Mouse (Mus musculus): ENCODE results near the gene Gdpd5. TPM values are rescaled to one million over a fixed set of nuclear protein-coding genes. Genes with fewer than 3 reads are reported as not detected.

Gene Gdpd5
- polyA plus RNA-seq, 1 experiment from 2014 or later, result 36.9 TPM

- Histone ChIP-seq H3K4me1 (ENCODE audit: control insufficient read depth, insufficient read depth, low read depth, low read length) (peaks cover 12% of the 10 kb centered on the region), H3K4me3 (ENCODE audit: low read length) (no peak overlapping the region), H3K27ac (ENCODE audit: low read depth, low read length) (no peak overlapping the region), H3K9me3 (ENCODE audit: control insufficient read depth, low read length) (no peaks in the 10 kb centered on the region), H3K27me3 (replicated peaks; ENCODE audit: control insufficient read depth, insufficient read depth, low read length) (no peaks in the 10 kb centered on the region), H3K9ac (ENCODE audit: low read depth, low read length) (no peak overlapping the region), H3K4me2 (ENCODE audit: low read length) (no peak overlapping the region), H3K36me3 (ENCODE audit: control insufficient read depth, insufficient read depth, low read length) (peaks cover 2% of the 10 kb centered on the region; the same call in 1 of the 2 replicates)
- WGBS, result 77% methylated on average over 11 of the region's 11 CpGs
- ATAC-seq, result no peak
These were observed 15.9 kb downstream of the Gdpd5 start for GRCm38 (mm10) chr7:99396994-99397659.

- Histone ChIP-seq H3K9me3 (ENCODE audit: control insufficient read depth, low read length) (no peaks in the 10 kb centered on the region), H3K4me2 (ENCODE audit: low read length) (no peak overlapping the region), H3K27me3 (replicated peaks; ENCODE audit: control insufficient read depth, insufficient read depth, low read length) (no peaks in the 10 kb centered on the region), H3K27ac (ENCODE audit: low read depth, low read length) (no peak overlapping the region), H3K36me3 (ENCODE audit: control insufficient read depth, insufficient read depth, low read length) (peaks cover 2% of the 10 kb centered on the region; the same call in 1 of the 2 replicates), H3K9ac (ENCODE audit: low read depth, low read length) (no peak overlapping the region), H3K4me3 (ENCODE audit: low read length) (no peak overlapping the region), H3K4me1 (ENCODE audit: control insufficient read depth, insufficient read depth, low read depth, low read length) (peaks cover 4% of the 10 kb centered on the region)
- no peak for ATAC-seq
- 85% methylated on average over 8 of the region's 8 CpGs for WGBS
These were observed 20.2 kb downstream of the Gdpd5 start for GRCm38 (mm10) chr7:99401373-99401772.

GRCm38 (mm10) chr7:99402477-99402876 is 21.3 kb downstream of the Gdpd5 start:
- Histone ChIP-seq H3K9me3 (ENCODE audit: control insufficient read depth, low read length) (no peaks in the 10 kb centered on the region), H3K4me2 (ENCODE audit: low read length) (no peak overlapping the region), H3K27ac (ENCODE audit: low read depth, low read length) (no peak overlapping the region), H3K9ac (ENCODE audit: low read depth, low read length) (no peak overlapping the region), H3K4me3 (ENCODE audit: low read length) (no peak overlapping the region), H3K27me3 (replicated peaks; ENCODE audit: control insufficient read depth, insufficient read depth, low read length) (no peaks in the 10 kb centered on the region), H3K4me1 (ENCODE audit: control insufficient read depth, insufficient read depth, low read depth, low read length) (no peaks in the 10 kb centered on the region), H3K36me3 (ENCODE audit: control insufficient read depth, insufficient read depth, low read length) (peaks cover 2% of the 10 kb centered on the region; the same call in 1 of the 2 replicates)
- whole genome bisulfite sequencing, result 75% methylated on average over 6 of the region's 6 CpGs
- ATAC-seq, result no peak

GRCm38 (mm10) chr7:99403254-99403653 is 22.0 kb downstream of the Gdpd5 start:
- H3K9me3 ChIP-seq (ENCODE audit: control insufficient read depth, low read length), result no peaks in the 10 kb centered on the region
- H3K27ac ChIP-seq (ENCODE audit: low read depth, low read length), result no peak overlapping the region
- H3K4me2 ChIP-seq (ENCODE audit: low read length), result no peak overlapping the region
- no peaks in the 10 kb centered on the region for H3K27me3 ChIP-seq (replicated peaks; ENCODE audit: control insufficient read depth, insufficient read depth, low read length)
- no peaks in the 10 kb centered on the region for H3K4me1 ChIP-seq (ENCODE audit: control insufficient read depth, insufficient read depth, low read depth, low read length)
- no peak for ATAC-seq
- no peak overlapping the region for H3K9ac ChIP-seq (ENCODE audit: low read depth, low read length)
- H3K36me3 ChIP-seq (ENCODE audit: control insufficient read depth, insufficient read depth, low read length), result peaks cover 2% of the 10 kb centered on the region; the same call in 1 of the 2 replicates
- no peak overlapping the region for H3K4me3 ChIP-seq (ENCODE audit: low read length)
- WGBS, result 89% methylated on average over 7 of the region's 7 CpGs

- Histone ChIP-seq H3K4me2 (ENCODE audit: low read length) (no peak overlapping the region), H3K36me3 (ENCODE audit: control insufficient read depth, insufficient read depth, low read length) (peaks cover 2% of the 10 kb centered on the region; the same call in 1 of the 2 replicates), H3K4me3 (ENCODE audit: low read length) (no peak overlapping the region), H3K4me1 (ENCODE audit: control insufficient read depth, insufficient read depth, low read depth, low read length) (no peaks in the 10 kb centered on the region), H3K27me3 (replicated peaks; ENCODE audit: control insufficient read depth, insufficient read depth, low read length) (no peaks in the 10 kb centered on the region), H3K9me3 (ENCODE audit: control insufficient read depth, low read length) (no peaks in the 10 kb centered on the region), H3K9ac (ENCODE audit: low read depth, low read length) (no peak overlapping the region), H3K27ac (ENCODE audit: low read depth, low read length) (no peak overlapping the region)
- ATAC-seq, result no peak
- whole genome bisulfite sequencing, result 83% methylated on average over 12 of the region's 12 CpGs
These were observed 23.0 kb downstream of the Gdpd5 start for GRCm38 (mm10) chr7:99404031-99404735.

GRCm38 (mm10) chr7:99405386-99406155 is 24.4 kb downstream of the Gdpd5 start:
- Histone ChIP-seq H3K4me1 (ENCODE audit: control insufficient read depth, insufficient read depth, low read depth, low read length) (no peaks in the 10 kb centered on the region; the same call in 1 of the 2 replicates), H3K27me3 (replicated peaks; ENCODE audit: control insufficient read depth, insufficient read depth, low read length) (no peaks in the 10 kb centered on the region), H3K36me3 (ENCODE audit: control insufficient read depth, insufficient read depth, low read length) (no peaks in the 10 kb centered on the region; the same call in 1 of the 2 replicates), H3K9me3 (ENCODE audit: control insufficient read depth, low read length) (no peaks in the 10 kb centered on the region), H3K27ac (ENCODE audit: low read depth, low read length) (no peak overlapping the region), H3K9ac (ENCODE audit: low read depth, low read length) (no peak overlapping the region), H3K4me2 (ENCODE audit: low read length) (no peak overlapping the region), H3K4me3 (ENCODE audit: low read length) (no peak overlapping the region)
- WGBS, result 28% methylated on average over 8 of the region's 8 CpGs
- no peak for ATAC-seq

GRCm38 (mm10) chr7:99407598-99407997 is 26.4 kb downstream of the Gdpd5 start:
- H3K4me2 ChIP-seq (ENCODE audit: low read length), result no peak overlapping the region
- 87% methylated on average over 2 of the region's 2 CpGs for WGBS
- no peak overlapping the region for H3K27ac ChIP-seq (ENCODE audit: low read depth, low read length)
- H3K36me3 ChIP-seq (ENCODE audit: control insufficient read depth, insufficient read depth, low read length), result no peaks in the 10 kb centered on the region; the same call in 1 of the 2 replicates
- H3K9me3 ChIP-seq (ENCODE audit: control insufficient read depth, low read length), result no peaks in the 10 kb centered on the region
- H3K4me1 ChIP-seq (ENCODE audit: control insufficient read depth, insufficient read depth, low read depth, low read length), result no peaks in the 10 kb centered on the region; the same call in 1 of the 2 replicates
- no peak overlapping the region for H3K9ac ChIP-seq (ENCODE audit: low read depth, low read length)
- no peak overlapping the region for H3K4me3 ChIP-seq (ENCODE audit: low read length)
- no peaks in the 10 kb centered on the region for H3K27me3 ChIP-seq (replicated peaks; ENCODE audit: control insufficient read depth, insufficient read depth, low read length)
- no peak for ATAC-seq

- no peak overlapping the region for H3K27ac ChIP-seq (ENCODE audit: low read depth, low read length)
- no peaks in the 10 kb centered on the region for H3K9me3 ChIP-seq (ENCODE audit: control insufficient read depth, low read length)
These were observed 28.4 kb downstream of the Gdpd5 start for GRCm38 (mm10) chr7:99409441-99410222.

More at GRCm38 (mm10) chr7:99409441-99410222, 28.4 kb downstream of the Gdpd5 start:
- H3K4me3 ChIP-seq (ENCODE audit: low read length), result no peak overlapping the region
- WGBS, result 78% methylated on average over 8 of the region's 8 CpGs
- H3K27me3 ChIP-seq (replicated peaks; ENCODE audit: control insufficient read depth, insufficient read depth, low read length), result no peaks in the 10 kb centered on the region
- no peak overlapping the region for H3K4me2 ChIP-seq (ENCODE audit: low read length)
- no peak overlapping the region for H3K9ac ChIP-seq (ENCODE audit: low read depth, low read length)
- H3K36me3 ChIP-seq (ENCODE audit: control insufficient read depth, insufficient read depth, low read length), result no peaks in the 10 kb centered on the region; the same call in 1 of the 2 replicates
- no peaks in the 10 kb centered on the region; the same call in 1 of the 2 replicates for H3K4me1 ChIP-seq (ENCODE audit: control insufficient read depth, insufficient read depth, low read depth, low read length)
- ATAC-seq, result no peak

Measured in hindbrain, embryonic 16.5 days (tissue).